Mouse (Mus musculus) C2C12 (cell line): ENCODE results near the gene Otop2.

Experiments
- CEBPB ChIP-seq: IDR thresholded peaks from one replicate; pipeline ENCODE4 v1.6.1; 2011; ENCODE audit warnings: low read depth, mild to moderate bottlenecking, control low read depth, moderate library complexity
- CTCF ChIP-seq: IDR thresholded peaks from one replicate; pipeline ENCODE4 v1.5.1; 2011; ENCODE audit not compliant: control insufficient read depth, insufficient read depth, insufficient read length
- FOSL1 ChIP-seq: IDR thresholded peaks from one replicate; pipeline ENCODE4 v1.8.0; 2011; ENCODE audit warnings: mild to moderate bottlenecking, low read length; ENCODE audit not compliant: poor library complexity, insufficient read depth, severe bottlenecking
- MAX ChIP-seq: IDR thresholded peaks from one replicate; pipeline ENCODE4 v1.6.1; 2011; ENCODE audit warnings: mild to moderate bottlenecking, control low read depth
- MYOD1 ChIP-seq: IDR thresholded peaks from one replicate; pipeline ENCODE4 v1.6.1; 2011; ENCODE audit warnings: low read depth; ENCODE audit not compliant: control insufficient read depth, insufficient read length
- USF1 ChIP-seq: IDR thresholded peaks from one replicate; pipeline ENCODE4 v1.6.1; 2011; ENCODE audit warnings: low read depth, mild to moderate bottlenecking, control low read depth, moderate library complexity

DNA sequence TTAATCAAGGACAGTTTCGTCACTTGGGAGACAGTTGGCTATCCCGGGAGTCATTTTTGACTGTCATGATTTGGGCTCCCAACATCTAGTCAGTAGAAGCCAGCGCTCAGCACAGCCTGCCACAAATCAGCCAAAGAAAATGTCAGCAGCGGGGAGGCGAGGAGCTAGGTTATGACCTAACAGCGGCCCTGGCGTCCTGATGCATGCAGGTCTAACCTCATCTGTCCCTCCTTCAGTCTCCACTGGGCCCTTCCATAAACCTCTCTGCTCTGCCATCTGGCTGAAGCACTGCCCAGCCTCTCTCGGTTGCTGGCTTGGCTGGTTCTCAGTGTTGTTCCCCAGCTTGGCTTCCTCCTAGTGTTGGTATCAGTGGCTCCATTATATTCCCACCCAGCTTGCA lies 24.7 kb upstream of the Otop2 start:
- no peak for TF ChIP-seq CTCF
- TF ChIP-seq USF1: no peak
- no peak for TF ChIP-seq MAX
- no peak for TF ChIP-seq MYOD1
- TF ChIP-seq FOSL1: no peak
- no peak for TF ChIP-seq CEBPB
